Mouse (Mus musculus): ENCODE measurements at regions not wholly inside any gene's neighbourhood (a gene's known extent, or its start where the extent isn't known, plus 50 kb on each side); places are given as distances from the start of the nearest gene placed in this dataset.

- TF ChIP-seq CTCF (IDR thresholded peaks at IDR 0.05; ENCODE audit: control insufficient read depth, insufficient read depth, insufficient replicate concordance, low read depth, low read length): no peak
- no peak for TF ChIP-seq POLR2A (IDR thresholded peaks at IDR 0.05; ENCODE audit: control insufficient read depth, low read depth, low read length)
Measured at GRCm38 (mm10) chr10:119387924-119388323, 65.7 kb upstream of the Grip1 start.
